Mouse (Mus musculus): ENCODE measurements around the gene Rdh1. TPM values are rescaled to one million over a fixed set of nuclear protein-coding genes. Genes with fewer than 3 reads are reported as not detected.

Rdh1 gene
- 0.01 and 0.10 TPM in 2 replicates for polyA plus RNA-seq (2012; rRNA removed)

GRCm38 (mm10) chr10:127759181-127760110, at the start of gene Rdh1, which contains the start of gene Rdh16f1:
TSS of gene Rdh1 (plus strand) at chr10:127759721.
TSS of gene Rdh16f1 (plus strand) at chr10:127759787.

GRCm38 (mm10) chr10:127724178-127724577, 35.3 kb upstream of the Rdh1 start, which contains the start of gene Tac2:
TSS of gene Tac2 (plus strand) at chr10:127724478.

GRCm38 (mm10) chr10:127739083-127739660, 20.3 kb upstream of the Rdh1 start, which contains the start of gene Zbtb39:
TSS of gene Zbtb39 (plus strand) at chr10:127739538.

GRCm38 (mm10) chr10:127751548-127751947, 8.0 kb upstream of the Rdh1 start, which contains the start of gene Gpr182:
TSS of gene Gpr182 (minus strand) at chr10:127751732.

GRCm38 (mm10) chr10:127776011-127776410, 16.5 kb downstream of the Rdh1 start, which contains the start of gene Rdh9:
TSS of gene Rdh9 (plus strand) at chr10:127776386.

GRCm38 (mm10) chr10:127800891-127801290, 41.4 kb downstream of the Rdh1 start, which contains the start of gene Rdh16:
TSS of gene Rdh16 (plus strand) at chr10:127801152.

Other genes with a start within 250 kb of the Rdh1 start
- gene Ndufa4l2, start 244.8 kb upstream of the Rdh1 start, polyA plus RNA-seq (2012; rRNA removed) = 28.4 and 32.1 TPM in 2 replicates
- gene Shmt2, start 237.3 kb upstream of the Rdh1 start, polyA plus RNA-seq (2012; rRNA removed) = 34.0 and 35.9 TPM in 2 replicates
- 0.22 and 0.43 TPM in 2 replicates for gene Nxph4, start 225.2 kb upstream of the Rdh1 start, polyA plus RNA-seq (2012; rRNA removed)
- gene Lrp1, start 138.6 kb upstream of the Rdh1 start, polyA plus RNA-seq (2012; rRNA removed) = 65.5 and 79.6 TPM in 2 replicates
- gene Stat6, start 116.7 kb upstream of the Rdh1 start, polyA plus RNA-seq (2012; rRNA removed) = 27.3 and 36.1 TPM in 2 replicates
- gene Nemp1, start 92.8 kb upstream of the Rdh1 start, polyA plus RNA-seq (2012; rRNA removed) = 1.5 and 1.7 TPM in 2 replicates
- 14.6 and 15.5 TPM in 2 replicates for gene Nab2, start 91.2 kb upstream of the Rdh1 start, polyA plus RNA-seq (2012; rRNA removed)
- gene Myo1a, start 54.6 kb upstream of the Rdh1 start, polyA plus RNA-seq (2012; rRNA removed) = 15.6 and 18.5 TPM in 2 replicates
- not detected in 2 replicates for gene Tac2, start 35.2 kb upstream of the Rdh1 start, polyA plus RNA-seq (2012; rRNA removed)
- gene Zbtb39, start 20.2 kb upstream of the Rdh1 start, polyA plus RNA-seq (2012; rRNA removed) = 1.7 and 2.2 TPM in 2 replicates
- gene Gpr182, start 8.0 kb upstream of the Rdh1 start, polyA plus RNA-seq (2012; rRNA removed) = 1.2 and 1.4 TPM in 2 replicates
- 0.15 and 0.23 TPM in 2 replicates for gene Rdh16f1, start 66 bp downstream of the Rdh1 start, polyA plus RNA-seq (2012; rRNA removed)
- not detected in 2 replicates for gene Rdh9, start 16.7 kb downstream of the Rdh1 start, polyA plus RNA-seq (2012; rRNA removed)
- 0.19 and 0.31 TPM in 2 replicates for gene Rdh16, start 41.4 kb downstream of the Rdh1 start, polyA plus RNA-seq (2012; rRNA removed)
- not detected in 2 replicates for gene Rdh19, start 90.2 kb downstream of the Rdh1 start, polyA plus RNA-seq (2012; rRNA removed)
- gene Rdh16f2, start 106.8 kb downstream of the Rdh1 start, polyA plus RNA-seq (2012; rRNA removed) = 0.11 TPM in 1 of 2 replicates, not detected in the other
- 3.9 and 6.2 TPM in 2 replicates for gene Rdh7, start 129.1 kb downstream of the Rdh1 start, polyA plus RNA-seq (2012; rRNA removed)
- gene Sdr9c7, start 138.8 kb downstream of the Rdh1 start, polyA plus RNA-seq (2012; rRNA removed) = 8.0 and 9.6 TPM in 2 replicates
- 3.1 and 3.5 TPM in 2 replicates for gene Hsd17b6, start 247.9 kb downstream of the Rdh1 start, polyA plus RNA-seq (2012; rRNA removed)